Mouse (Mus musculus) heart, embryonic 13.5 days (tissue): Measurements from ENCODE around the gene Rnf121. TPM values are rescaled to one million over a fixed set of nuclear protein-coding genes. Genes with fewer than 3 reads are reported as not detected.

Experiments used
- ATAC-seq: fragments of 200-750 bp; cut with Nextera tagmentation; 2 replicates; pipeline ENCODE4 v1.8.0; 2017; ENCODE audit warnings: moderate TSS enrichment; ENCODE audit not compliant: insufficient number of reproducible peaks, low FRiP score, low TSS enrichment; ENCODE audit errors: extremely low read depth
- H3K27ac ChIP-seq: fragments of 300-500 bp; sonication (generic); replicated peaks from 2 replicates; pipeline ENCODE4 v1.5.1; 2015; ENCODE audit warnings: moderate library complexity, mild to moderate bottlenecking, inconsistent platforms
- H3K27me3 ChIP-seq: fragments of 300-500 bp; sonication (generic); replicated peaks from 2 replicates; pipeline ENCODE4 v1.6.1; 2015; ENCODE audit warnings: mild to moderate bottlenecking, inconsistent platforms
- H3K36me3 ChIP-seq: fragments of 300-500 bp; sonication (generic); 2 replicates; pipeline ENCODE4 v1.6.1; 2015; ENCODE audit warnings: mild to moderate bottlenecking, inconsistent platforms
- H3K4me1 ChIP-seq: fragments of 300-500 bp; sonication (generic); 2 replicates; pipeline ENCODE4 v1.6.1; 2015; ENCODE audit warnings: inconsistent platforms
- H3K4me2 ChIP-seq: fragments of 300-500 bp; sonication (generic); 2 replicates; pipeline ENCODE4 v1.6.1; 2015; ENCODE audit warnings: inconsistent platforms, mild to moderate bottlenecking, moderate library complexity
- H3K4me3 ChIP-seq: fragments of 300-500 bp; sonication (generic); 2 replicates; pipeline ENCODE4 v1.5.1; 2015; ENCODE audit warnings: moderate library complexity, mild to moderate bottlenecking, inconsistent platforms
- H3K9ac ChIP-seq: fragments of 300-500 bp; sonication (generic); 2 replicates; pipeline ENCODE4 v1.6.1; 2015; ENCODE audit warnings: inconsistent platforms, mild to moderate bottlenecking, moderate library complexity
- H3K9me3 ChIP-seq: fragments of 300-500 bp; sonication (generic); 2 replicates; pipeline ENCODE4 v1.6.1; 2016; ENCODE audit warnings: inconsistent platforms
- WGBS: fragments of 180-500 bp; shearing (Covaris S2); methylation state at CpG from one replicate; pipeline ENCODE4 v1.1.7; 2015; ENCODE audit warnings: mixed read lengths; 5-methylcytosine and 5-hydroxymethylcytosine counted together
- polyA plus RNA-seq: library from polyadenylated mRNA; unstranded; fragments of >200 nt; fragmentation: Nextera tagmentation; extraction: Ambion mirVana; gene quantifications from 2 replicates; pipeline ENCODE4 v1.2.1, GENCODE M21; 2015

Rnf121 gene
- 17.0 and 17.2 TPM in 2 replicates for polyA plus RNA-seq

- under 1% methylated on average over 56 of the region's 56 CpGs for WGBS
- ATAC-seq, result peak; percentile 91
These were observed at the start of gene Rnf121, which contains the start of the genes Xndc1 and Xntrpc for GRCm38 (mm10) chr7:102065046-102065891. Gene Rnf121, minus strand, starts transcription at chr7:102065469. Gene Xndc1, plus strand, starts transcription at chr7:102065511. Gene Xntrpc, plus strand, starts transcription at chr7:102065713.

GRCm38 (mm10) chr7:102113151-102113729 is 48.0 kb upstream of the Rnf121 start:
- Histone ChIP-seq H3K27ac (no peak overlapping the region), H3K9ac (no peak overlapping the region), H3K36me3 (peaks cover 3% of the 10 kb centered on the region), H3K4me3 (no peak overlapping the region), H3K27me3 (peaks cover 5% of the 10 kb centered on the region; the same call in 1 of the 2 replicates), H3K4me1 (no peaks in the 10 kb centered on the region), H3K9me3 (no peaks in the 10 kb centered on the region), H3K4me2 (no peak overlapping the region)
- no peak for ATAC-seq
- 64% methylated on average over 45 of the region's 45 CpGs for WGBS

More at GRCm38 (mm10) chr7:102065046-102065891, at the start of gene Rnf121, which contains the start of the genes Xndc1 and Xntrpc:
- Histone ChIP-seq H3K36me3 (peaks cover 28% of the 10 kb centered on the region), H3K4me1 (peaks cover 32% of the 10 kb centered on the region), H3K9me3 (no peaks in the 10 kb centered on the region), H3K27me3 (no peaks in the 10 kb centered on the region), H3K27ac (peak within 1 kb of the TSS; percentile 85), H3K4me3 (peak within 1 kb of the TSS; percentile 86), H3K4me2 (peak within 1 kb of the TSS; percentile 86), H3K9ac (peak within 1 kb of the TSS; percentile 87)

- no peak overlapping the region for H3K9ac ChIP-seq
- H3K4me3 ChIP-seq, result no peak overlapping the region
- WGBS, result 76% methylated on average over 4 of the region's 4 CpGs
- peaks cover 5% of the 10 kb centered on the region; the same call in 1 of the 2 replicates for H3K27me3 ChIP-seq
- H3K4me2 ChIP-seq, result no peak overlapping the region
- H3K9me3 ChIP-seq, result no peaks in the 10 kb centered on the region
- H3K27ac ChIP-seq, result no peak overlapping the region
- no peak for ATAC-seq
- no peaks in the 10 kb centered on the region for H3K36me3 ChIP-seq
- H3K4me1 ChIP-seq, result peaks cover 11% of the 10 kb centered on the region
These were observed 44.5 kb upstream of the Rnf121 start for GRCm38 (mm10) chr7:102109746-102110145.

GRCm38 (mm10) chr7:102109171-102109570 is 43.9 kb upstream of the Rnf121 start, which contains the start of gene Art5:
Gene Art5, minus strand, starts transcription at chr7:102109489.
- H3K4me2 ChIP-seq, result no peak within 1 kb of the TSS
- H3K9ac ChIP-seq, result no peak within 1 kb of the TSS
- H3K4me3 ChIP-seq, result no peak within 1 kb of the TSS
- ATAC-seq, result no peak
- no peaks in the 10 kb centered on the region for H3K36me3 ChIP-seq
- peaks cover 11% of the 10 kb centered on the region for H3K4me1 ChIP-seq
- 69% methylated on average over 7 of the region's 7 CpGs for WGBS
- peaks cover 5% of the 10 kb centered on the region; the same call in 1 of the 2 replicates for H3K27me3 ChIP-seq
- H3K27ac ChIP-seq, result no peak within 1 kb of the TSS
- no peaks in the 10 kb centered on the region for H3K9me3 ChIP-seq

GRCm38 (mm10) chr7:102108206-102108605 is 42.9 kb upstream of the Rnf121 start:
- Histone ChIP-seq H3K4me3 (no peak overlapping the region), H3K4me2 (no peak overlapping the region), H3K27me3 (peaks cover 5% of the 10 kb centered on the region; the same call in 1 of the 2 replicates), H3K36me3 (no peaks in the 10 kb centered on the region), H3K9me3 (no peaks in the 10 kb centered on the region), H3K4me1 (peaks cover 15% of the 10 kb centered on the region), H3K27ac (no peak overlapping the region), H3K9ac (no peak overlapping the region)
- no peak for ATAC-seq
- 65% methylated on average over 1 of the region's 1 CpGs for WGBS

GRCm38 (mm10) chr7:102106700-102107141 is 41.5 kb upstream of the Rnf121 start:
- Histone ChIP-seq H3K4me3 (peak overlapping the region; percentile 49), H3K4me1 (peaks cover 28% of the 10 kb centered on the region), H3K27ac (no peak overlapping the region), H3K9me3 (no peaks in the 10 kb centered on the region), H3K4me2 (peak overlapping the region; percentile 73), H3K9ac (peak overlapping the region; percentile 78), H3K27me3 (no peaks in the 10 kb centered on the region), H3K36me3 (no peaks in the 10 kb centered on the region)
- WGBS, result 5% methylated on average over 23 of the region's 23 CpGs
- no peak for ATAC-seq

- no peak for ATAC-seq
- no peaks in the 10 kb centered on the region for H3K27me3 ChIP-seq
- H3K27ac ChIP-seq, result no peak overlapping the region
- 0 out of 2 replicates have a peak overlapping the region, but pooled peaks have one; percentile 30 for H3K9ac ChIP-seq
- no peak overlapping the region for H3K4me2 ChIP-seq
- H3K9me3 ChIP-seq, result no peaks in the 10 kb centered on the region
- no peaks in the 10 kb centered on the region for H3K36me3 ChIP-seq
- H3K4me3 ChIP-seq, result no peak overlapping the region
- WGBS, result 45% methylated on average over 5 of the region's 5 CpGs
- peaks cover 52% of the 10 kb centered on the region for H3K4me1 ChIP-seq
These were observed 38.9 kb upstream of the Rnf121 start for GRCm38 (mm10) chr7:102104126-102104525.

- Histone ChIP-seq H3K27me3 (0 out of 2 replicates have a peak, but pooled peaks cover 6% of the 10 kb centered on the region), H3K4me2 (no peak overlapping the region), H3K9me3 (no peaks in the 10 kb centered on the region), H3K4me1 (peaks cover 52% of the 10 kb centered on the region), H3K4me3 (no peak overlapping the region), H3K27ac (no peak overlapping the region), H3K9ac (no peak overlapping the region), H3K36me3 (no peaks in the 10 kb centered on the region)
- 47% methylated on average over 2 of the region's 2 CpGs for WGBS
- ATAC-seq, result no peak
These were observed 38.3 kb upstream of the Rnf121 start for GRCm38 (mm10) chr7:102103555-102103954.

- H3K4me3 ChIP-seq, result no peak overlapping the region
- 45% methylated on average over 6 of the region's 6 CpGs for WGBS
- H3K4me1 ChIP-seq, result peaks cover 52% of the 10 kb centered on the region
- H3K27ac ChIP-seq, result no peak overlapping the region
- H3K36me3 ChIP-seq, result no peaks in the 10 kb centered on the region
- H3K27me3 ChIP-seq, result 0 out of 2 replicates have a peak, but pooled peaks cover 7% of the 10 kb centered on the region
- H3K9ac ChIP-seq, result no peak overlapping the region
- no peak overlapping the region for H3K4me2 ChIP-seq
- no peaks in the 10 kb centered on the region for H3K9me3 ChIP-seq
- ATAC-seq, result no peak
These were observed 37.4 kb upstream of the Rnf121 start for GRCm38 (mm10) chr7:102102696-102103095.

- Histone ChIP-seq H3K4me3 (no peak overlapping the region), H3K4me1 (peaks cover 51% of the 10 kb centered on the region), H3K27ac (no peak overlapping the region), H3K27me3 (0 out of 2 replicates have a peak, but pooled peaks cover 7% of the 10 kb centered on the region), H3K4me2 (no peak overlapping the region), H3K9ac (no peak overlapping the region), H3K36me3 (no peaks in the 10 kb centered on the region), H3K9me3 (no peaks in the 10 kb centered on the region)
- ATAC-seq, result no peak
- WGBS, result 51% methylated on average over 8 of the region's 8 CpGs
These were observed 37.0 kb upstream of the Rnf121 start for GRCm38 (mm10) chr7:102102241-102102640.

- Histone ChIP-seq H3K4me2 (peak within 1 kb of the TSS; percentile 77), H3K27ac (peak within 1 kb of the TSS; percentile 39), H3K9me3 (no peaks in the 10 kb centered on the region), H3K4me3 (no peak within 1 kb of the TSS), H3K27me3 (0 out of 2 replicates have a peak, but pooled peaks cover 7% of the 10 kb centered on the region), H3K36me3 (no peaks in the 10 kb centered on the region), H3K9ac (peak within 1 kb of the TSS; percentile 75; the same call in 1 of the 2 replicates), H3K4me1 (peaks cover 44% of the 10 kb centered on the region)
- ATAC-seq, result no peak
- WGBS, result 51% methylated on average over 5 of the region's 5 CpGs
These were observed 36.2 kb upstream of the Rnf121 start, which contains the start of gene Art1 for GRCm38 (mm10) chr7:102101487-102101886. Gene Art1, plus strand, starts transcription at chr7:102101743.
